Mouse (Mus musculus) lung, adult 10 weeks (tissue): ENCODE results near the gene Ms4a5. TPM values are rescaled to one million over a fixed set of nuclear protein-coding genes. Genes with fewer than 3 reads are reported as not detected.

ENCODE experiments used
- polyA plus RNA-seq: library from polyadenylated mRNA; stranded (reverse); fragments of 350-450 nt; fragmentation: Illumina TruSeq; extraction: RNeasy Lipid Tissue Mini Kit (QIAGEN cat#74804); gene quantifications from one replicate; pipeline ENCODE4 v1.2.3, GENCODE M21; 2014; ENCODE audit warnings: low read depth, low replicate concordance; ENCODE audit not compliant: insufficient read depth

Gene Ms4a5
- polyA plus RNA-seq, result not detected

GRCm38 (mm10) chr19:11283773-11284172 is at the start of gene Ms4a5:
Ms4a5 (minus strand) TSS chr19:11283873.

GRCm38 (mm10) chr19:11314354-11314753 is 30.7 kb upstream of the Ms4a5 start, which contains the start of gene Ms4a14:
Ms4a14 (minus strand) TSS chr19:11314454.

GRCm38 (mm10) chr19:11266052-11266845 is 17.4 kb downstream of the Ms4a5 start, which contains the start of gene Ms4a1:
Ms4a1 (minus strand) TSS chr19:11266241.

GRCm38 (mm10) chr19:11232348-11232747 is 51.3 kb downstream of the Ms4a5 start, which contains the start of gene Ms4a12:
Ms4a12 (minus strand) TSS chr19:11232448.

Other genes with a start within 250 kb of the Ms4a5 start
- 20.7 TPM for gene Ms4a8a, start 202.8 kb downstream of the Ms4a5 start, polyA plus RNA-seq
- not detected for gene 1700017D01Rik, start 153.0 kb downstream of the Ms4a5 start, polyA plus RNA-seq
- not detected for gene 1700025F22Rik, start 118.6 kb downstream of the Ms4a5 start, polyA plus RNA-seq
- gene Ms4a13, start 87.1 kb downstream of the Ms4a5 start, polyA plus RNA-seq, result not detected
- not detected for gene Ms4a12, start 51.4 kb downstream of the Ms4a5 start, polyA plus RNA-seq
- gene Ms4a1, start 17.6 kb downstream of the Ms4a5 start, polyA plus RNA-seq, result 18.7 TPM
- 0.07 TPM for gene Ms4a14, start 30.6 kb upstream of the Ms4a5 start, polyA plus RNA-seq
- 5.5 TPM for gene Ms4a7, start 52.3 kb upstream of the Ms4a5 start, polyA plus RNA-seq
- gene Ms4a4a, start 91.7 kb upstream of the Ms4a5 start, polyA plus RNA-seq, result 3.3 TPM
- gene Ms4a4c, start 120.9 kb upstream of the Ms4a5 start, polyA plus RNA-seq, result 13.2 TPM
- gene Ms4a4b, start 159.7 kb upstream of the Ms4a5 start, polyA plus RNA-seq, result 27.2 TPM
- gene Ms4a6c, start 185.5 kb upstream of the Ms4a5 start, polyA plus RNA-seq, result 20.5 TPM
- gene Gm8369, start 202.1 kb upstream of the Ms4a5 start, polyA plus RNA-seq, result 15.9 TPM
- 17.9 TPM for gene Ms4a6b, start 232.6 kb upstream of the Ms4a5 start, polyA plus RNA-seq